Mouse (Mus musculus): ENCODE results near the gene Cfap299.

The Cfap299 gene

GRCm38 (mm10) chr5:98651049-98651448, 321.9 kb downstream of the Cfap299 start:
- DNase-seq, result no peak

- DNase-seq, result no peak
These were observed 359.1 kb downstream of the Cfap299 start for GRCm38 (mm10) chr5:98688254-98688653.

- no peak for DNase-seq
These were observed 363.0 kb downstream of the Cfap299 start for GRCm38 (mm10) chr5:98692070-98692469.

- DNase-seq, result no peak
These were observed 367.2 kb downstream of the Cfap299 start for GRCm38 (mm10) chr5:98696336-98696735.

- no peak for DNase-seq
These were observed 374.9 kb downstream of the Cfap299 start for GRCm38 (mm10) chr5:98703963-98704362.

- peak in 1 of 2 experiments; percentile 14 for DNase-seq
These were observed 377.5 kb downstream of the Cfap299 start for GRCm38 (mm10) chr5:98706597-98706996.

GRCm38 (mm10) chr5:98715392-98715791, 386.3 kb downstream of the Cfap299 start:
- no peak for DNase-seq

- peak in 1 of 2 experiments; percentile 7 for DNase-seq
These were observed 403.3 kb downstream of the Cfap299 start for GRCm38 (mm10) chr5:98732157-98733009.

- DNase-seq, result no peak
These were observed 403.9 kb downstream of the Cfap299 start for GRCm38 (mm10) chr5:98733010-98733399.

- DNase-seq, result no peak
These were observed 433.0 kb downstream of the Cfap299 start for GRCm38 (mm10) chr5:98761858-98762652.

- DNase-seq, result no peak
These were observed 449.5 kb downstream of the Cfap299 start for GRCm38 (mm10) chr5:98778588-98778987.

- no peak for DNase-seq
These were observed 453.0 kb downstream of the Cfap299 start for GRCm38 (mm10) chr5:98782066-98782465.

GRCm38 (mm10) chr5:98787735-98788134, 458.6 kb downstream of the Cfap299 start:
- no peak for DNase-seq

GRCm38 (mm10) chr5:98788568-98788967, 459.5 kb downstream of the Cfap299 start:
- no peak for DNase-seq

- peak; percentile 5 to 34 for DNase-seq
These were observed 461.9 kb downstream of the Cfap299 start for GRCm38 (mm10) chr5:98790894-98791607.

- no peak for DNase-seq
These were observed 472.4 kb downstream of the Cfap299 start for GRCm38 (mm10) chr5:98801495-98801894.

GRCm38 (mm10) chr5:98804761-98805160, 475.7 kb downstream of the Cfap299 start:
- no peak for DNase-seq

GRCm38 (mm10) chr5:98806492-98806891, 477.4 kb downstream of the Cfap299 start:
- DNase-seq, result no peak

GRCm38 (mm10) chr5:98807022-98807421, 477.9 kb downstream of the Cfap299 start:
- DNase-seq, result no peak

- peak; percentile 12 to 41 for DNase-seq
These were observed 478.8 kb downstream of the Cfap299 start for GRCm38 (mm10) chr5:98807953-98808352.

- no peak for DNase-seq
These were observed 483.3 kb downstream of the Cfap299 start for GRCm38 (mm10) chr5:98812380-98812779.

- DNase-seq, result no peak
These were observed 486.2 kb downstream of the Cfap299 start for GRCm38 (mm10) chr5:98815269-98815668.

- no peak for DNase-seq
These were observed 504.7 kb downstream of the Cfap299 start for GRCm38 (mm10) chr5:98833760-98834159.
